Mouse (Mus musculus) liver, embryonic 11.5 days (tissue): ENCODE data around the gene Stac3. TPM values are rescaled to one million over a fixed set of nuclear protein-coding genes. Genes with fewer than 3 reads are reported as not detected.
A peak's percentile ranks its signal among the peaks of the same experiment; 100 is the strongest.

Experiments used
- ATAC-seq: fragments of 200-750 bp; cut with Nextera tagmentation; replicated peaks from 2 replicates; pipeline ENCODE4 v1.8.0; 2017; ENCODE audit warnings: moderate number of reproducible peaks, mild to moderate bottlenecking, moderate TSS enrichment, moderate library complexity; ENCODE audit not compliant: low FRiP score
- DNase-seq: peaks from one replicate; pipeline ENCODE4 v3.0.0-alpha.2; 2017; ENCODE audit warnings: low spot score
- H3K27ac ChIP-seq: fragments of 300-500 bp; sonication (generic); 2 replicates; pipeline ENCODE4 v1.5.1; 2014; ENCODE audit warnings: mild to moderate bottlenecking, low read depth, low read length, control low read depth
- H3K27me3 ChIP-seq: fragments of 300-500 bp; sonication (generic); replicated peaks from 2 replicates; pipeline ENCODE4 v1.6.1; 2014; ENCODE audit warnings: low read length, mixed read lengths; ENCODE audit not compliant: control insufficient read depth, insufficient read depth
- H3K36me3 ChIP-seq: fragments of 300-500 bp; sonication (generic); 2 replicates; pipeline ENCODE4 v1.6.1; 2014; ENCODE audit warnings: mild to moderate bottlenecking, low read length, moderate library complexity, mixed read lengths; ENCODE audit not compliant: control insufficient read depth, insufficient read depth
- H3K4me1 ChIP-seq: fragments of 300-500 bp; sonication (generic); replicated peaks from 2 replicates; pipeline ENCODE4 v1.6.1; 2014; ENCODE audit warnings: low read length, mixed read lengths; ENCODE audit not compliant: control insufficient read depth, insufficient read depth
- H3K4me2 ChIP-seq: fragments of 300-500 bp; sonication (generic); 2 replicates; pipeline ENCODE4 v1.6.1; 2014; ENCODE audit warnings: mild to moderate bottlenecking, control low read depth, moderate library complexity
- H3K4me3 ChIP-seq: fragments of 300-500 bp; sonication (generic); 2 replicates; pipeline ENCODE4 v1.5.1; 2014; ENCODE audit warnings: low read depth, low read length, control low read depth
- H3K9ac ChIP-seq: fragments of 300-500 bp; sonication (generic); 2 replicates; pipeline ENCODE4 v1.6.1; 2014; ENCODE audit warnings: low read depth, low read length, control low read depth
- H3K9me3 ChIP-seq: fragments of 300-500 bp; sonication (generic); 2 replicates; pipeline ENCODE4 v1.6.1; 2016; ENCODE audit warnings: low read length, inconsistent platforms, mixed read lengths; ENCODE audit not compliant: control insufficient read depth
- WGBS: fragments of 180-500 bp; shearing (Covaris S2); extraction: QIAGEN DNeasy Blood & Tissue Kit; methylation state at CpG from one replicate; pipeline ENCODE4 v1.1.7; 2014; 5-methylcytosine and 5-hydroxymethylcytosine counted together
- polyA plus RNA-seq: library from polyadenylated mRNA; unstranded; fragments of >200 nt; fragmentation: Nextera tagmentation; extraction: Ambion mirVana; gene quantifications from 2 replicates; pipeline ENCODE4 v1.2.1, GENCODE M21; 2014

The Stac3 gene
- polyA plus RNA-seq, 1 experiment from 2014 or later = 0.32 TPM

DNA sequence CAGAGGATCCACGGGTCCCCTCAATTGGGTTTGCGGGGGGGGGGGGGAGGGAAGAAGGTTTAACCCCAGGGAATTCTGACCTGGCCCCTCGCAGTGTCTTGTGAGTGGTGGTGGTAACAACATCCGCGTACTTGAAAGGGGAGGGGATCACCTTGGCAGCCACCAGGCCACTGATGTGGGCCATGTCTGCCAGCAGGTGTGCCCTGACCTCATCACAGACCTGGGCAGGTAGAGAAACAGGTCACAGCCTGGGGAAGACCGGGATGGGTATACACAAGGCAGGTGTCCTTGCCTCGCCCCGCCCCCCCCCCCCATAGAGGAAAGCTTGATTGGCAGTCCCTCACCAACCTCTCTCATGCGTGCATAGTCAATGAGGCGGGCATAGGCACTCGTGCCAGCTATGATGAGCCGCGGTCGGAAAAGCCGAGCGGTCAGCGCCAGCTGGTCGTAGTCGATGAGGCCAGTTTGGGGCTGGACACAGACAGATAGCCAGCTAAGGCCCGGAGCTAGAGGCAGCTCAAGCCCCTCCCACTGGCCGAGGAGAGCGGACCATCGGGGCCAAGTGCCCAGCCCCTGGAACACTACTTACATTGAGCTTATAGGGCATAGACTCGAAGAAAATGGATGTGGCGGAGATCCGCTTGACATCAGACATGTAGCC is 17.7 kb downstream of the Stac3 start:
- Histone ChIP-seq H3K4me3 (no peak overlapping the region), H3K4me1 (peaks cover 54% of the 10 kb centered on the region), H3K27me3 (peaks cover 24% of the 10 kb centered on the region), H3K36me3 (peaks cover 36% of the 10 kb centered on the region), H3K27ac (no peak overlapping the region), H3K9me3 (no peaks in the 10 kb centered on the region), H3K9ac (no peak overlapping the region), H3K4me2 (no peak overlapping the region)
- WGBS = 91% methylated on average over 26 of the region's 26 CpGs
- ATAC-seq (no peak), DNase-seq (no peak)

DNA sequence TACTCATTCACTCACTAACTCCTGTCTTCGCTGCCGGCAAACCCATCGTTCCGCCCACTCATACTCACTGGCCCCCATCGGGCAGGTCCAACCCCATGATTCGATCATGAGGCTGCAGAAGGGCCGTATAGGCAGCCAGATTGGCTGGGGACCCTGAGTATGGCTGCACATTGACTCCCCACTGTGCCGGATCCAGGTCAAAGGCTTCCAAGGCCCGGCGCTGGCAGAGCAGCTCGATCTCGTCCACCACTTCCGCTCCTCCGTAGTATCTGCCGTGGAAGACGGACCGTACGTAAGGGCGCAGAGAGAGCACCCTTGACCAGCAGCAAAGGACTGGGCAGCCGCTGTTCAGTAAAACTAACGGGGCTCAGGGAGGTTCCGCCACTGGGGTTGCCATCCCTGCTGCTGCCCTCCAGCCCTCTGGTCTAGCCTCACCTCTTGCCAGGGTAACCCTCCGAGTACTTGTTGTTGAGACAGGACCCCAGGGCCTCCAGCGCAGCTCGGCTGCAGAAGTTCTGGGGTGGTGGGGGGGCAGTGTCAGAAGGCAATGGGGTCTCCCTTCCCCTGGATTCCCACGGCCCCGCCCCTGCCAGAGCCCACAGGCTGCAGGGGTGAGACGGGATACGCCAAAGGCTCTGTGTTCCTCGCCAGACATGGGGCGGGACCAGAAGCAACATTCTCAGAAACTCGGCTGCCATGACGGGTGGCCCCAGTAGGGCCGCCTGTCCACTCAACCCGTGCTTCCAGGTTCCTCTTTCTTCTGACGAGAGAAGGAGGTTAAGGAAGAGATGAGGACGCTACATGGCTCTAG is 18.6 kb downstream of the Stac3 start:
- H3K27ac ChIP-seq = no peak overlapping the region; the same call in 1 of the 2 replicates
- H3K4me2 ChIP-seq = peak overlapping the region; percentile 88
- peaks cover 25% of the 10 kb centered on the region for H3K27me3 ChIP-seq
- H3K4me1 ChIP-seq = peaks cover 50% of the 10 kb centered on the region
- H3K9ac ChIP-seq = peak overlapping the region; percentile 85
- ATAC-seq = no peak
- H3K4me3 ChIP-seq = peak overlapping the region; percentile 68
- H3K36me3 ChIP-seq = peaks cover 36% of the 10 kb centered on the region
- DNase-seq = no peak
- H3K9me3 ChIP-seq = no peaks in the 10 kb centered on the region
- WGBS = 86% methylated on average over 37 of the region's 37 CpGs

DNA sequence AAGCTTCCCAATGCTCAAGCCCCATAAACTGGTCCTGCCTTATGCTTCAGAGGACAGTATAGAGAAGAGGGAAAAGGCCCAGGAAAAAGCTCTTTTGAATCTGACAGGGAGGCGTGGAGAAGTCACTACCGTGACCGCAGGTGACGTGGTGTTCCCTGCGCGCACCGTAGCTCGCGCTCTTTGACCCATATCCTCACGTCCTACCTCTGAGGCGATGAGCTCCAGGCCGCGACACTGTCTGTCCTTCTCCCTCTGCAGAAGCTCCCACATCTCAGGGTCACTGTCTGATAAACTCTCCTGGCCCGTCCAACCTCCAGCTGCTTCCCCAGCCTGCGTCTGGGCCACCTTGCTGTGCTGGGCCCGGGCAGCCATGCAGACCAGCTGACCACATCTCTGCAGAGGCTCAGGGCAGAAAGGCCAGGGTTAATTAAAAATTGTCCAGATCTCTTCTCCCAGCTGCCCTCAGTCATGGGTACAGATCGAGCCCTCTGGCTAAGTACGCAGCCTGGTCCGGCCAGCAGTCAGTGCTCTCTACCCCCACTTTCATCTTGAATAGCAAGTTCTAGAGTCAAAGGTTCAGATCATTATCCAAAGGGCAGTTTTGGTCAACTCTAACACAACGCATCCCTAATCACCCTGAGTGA is 19.4 kb downstream of the Stac3 start:
- H3K4me2 ChIP-seq = peak overlapping the region; percentile 88

DNA sequence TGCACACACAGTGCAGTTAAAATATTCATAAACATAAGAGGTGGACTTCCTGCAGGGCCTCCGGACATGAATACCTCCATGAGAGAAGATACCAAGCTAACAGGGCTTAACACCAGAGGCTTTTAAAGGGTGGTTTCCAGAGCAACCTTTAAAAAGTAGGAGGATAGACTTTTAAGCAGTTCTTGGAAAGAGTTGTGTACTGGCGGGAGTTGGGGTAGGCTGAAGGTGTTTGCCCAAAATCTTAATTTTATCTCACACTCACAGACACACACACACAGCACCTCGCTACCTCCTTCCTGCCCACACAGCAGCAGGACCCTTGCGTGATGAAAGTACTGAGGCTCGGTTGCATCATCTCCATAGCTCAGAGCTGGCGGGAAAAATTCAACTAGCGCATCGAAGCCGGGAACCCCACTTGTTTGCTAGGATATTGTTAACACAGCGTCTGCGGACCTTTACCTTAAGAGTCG is 20.2 kb downstream of the Stac3 start:
- no peaks in the 10 kb centered on the region for H3K9me3 ChIP-seq
- DNase-seq (no peak), ATAC-seq (peak; percentile 69)
- peak overlapping the region; percentile 88 for H3K4me2 ChIP-seq
- H3K4me3 ChIP-seq = peak overlapping the region; percentile 68
- WGBS = 4% methylated on average over 12 of the region's 12 CpGs
- peaks cover 35% of the 10 kb centered on the region for H3K27me3 ChIP-seq
- H3K27ac ChIP-seq = peak overlapping the region; percentile 84
- H3K4me1 ChIP-seq = peaks cover 40% of the 10 kb centered on the region
- peaks cover 36% of the 10 kb centered on the region for H3K36me3 ChIP-seq
- peak overlapping the region; percentile 85 for H3K9ac ChIP-seq

More for the DNA sequence above, 19.4 kb downstream of the Stac3 start:
- H3K4me1 ChIP-seq = peaks cover 44% of the 10 kb centered on the region
- ATAC-seq (no peak), DNase-seq (no peak)
- 72% methylated on average over 20 of the region's 20 CpGs for WGBS
- peak overlapping the region; percentile 84 for H3K27ac ChIP-seq
- H3K27me3 ChIP-seq = peaks cover 27% of the 10 kb centered on the region
- H3K9me3 ChIP-seq = no peaks in the 10 kb centered on the region
- peak overlapping the region; percentile 68 for H3K4me3 ChIP-seq
- H3K36me3 ChIP-seq = peaks cover 36% of the 10 kb centered on the region
- H3K9ac ChIP-seq = peak overlapping the region; percentile 85

DNA sequence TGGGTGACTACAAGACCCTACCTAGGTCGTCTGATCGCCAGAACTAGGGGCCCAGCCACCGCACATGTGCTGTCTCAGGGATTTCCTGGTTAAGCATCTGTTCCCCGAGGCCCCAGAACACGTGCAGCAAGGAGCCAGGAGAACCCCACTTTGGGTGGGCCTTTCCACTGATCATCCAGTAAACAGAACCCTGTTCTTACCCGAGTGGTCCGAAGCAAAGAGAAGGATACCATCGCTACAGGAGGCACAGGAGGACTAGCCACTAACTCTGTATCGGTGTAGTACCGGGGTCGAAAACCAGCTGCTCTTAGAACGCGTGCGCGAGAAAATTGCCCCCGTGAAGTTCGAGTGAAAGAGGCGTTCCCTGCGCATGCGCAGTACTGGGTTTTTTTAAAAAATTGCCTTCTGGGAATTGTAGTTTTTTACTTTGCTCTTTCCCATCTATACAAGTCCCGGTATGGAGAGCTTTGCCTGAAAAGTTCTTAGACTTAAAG is 20.6 kb downstream of the Stac3 start, which contains the start of gene Shmt2:
Gene Shmt2, minus strand, starts transcription at position 357 of the 494 bp plus-strand sequence.
- peak within 1 kb of the TSS; percentile 85 for H3K9ac ChIP-seq
- peaks cover 40% of the 10 kb centered on the region for H3K27me3 ChIP-seq

DNA sequence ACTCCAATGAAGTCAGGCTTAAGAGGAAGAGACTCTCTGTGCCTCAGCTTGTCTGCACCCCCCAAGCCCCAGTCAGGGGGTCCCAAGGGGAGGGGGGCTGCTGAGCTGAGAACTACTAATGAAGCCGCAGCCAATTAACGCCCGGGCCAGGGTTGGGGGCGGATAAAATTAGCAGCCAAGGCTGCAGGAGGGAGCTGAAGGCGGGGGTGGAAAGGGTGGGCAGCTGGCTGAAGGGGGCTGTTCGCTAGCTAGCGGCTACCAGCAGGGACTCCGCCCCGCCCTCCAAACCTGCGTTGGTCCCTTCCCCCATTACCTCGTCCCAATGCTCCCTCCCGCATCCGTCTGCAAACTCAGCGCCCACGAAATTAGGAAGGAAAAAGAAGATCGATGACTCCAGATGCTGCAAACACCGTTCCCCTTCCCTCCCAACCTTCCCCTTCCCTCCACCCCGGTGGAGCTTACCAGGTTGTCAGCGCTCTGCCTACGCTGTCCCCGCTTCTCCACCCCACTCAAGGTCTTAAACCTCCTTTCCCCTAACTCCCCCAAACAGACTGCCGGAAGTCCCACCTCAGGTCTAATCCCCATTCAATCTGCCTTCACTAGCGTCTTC is 23.3 kb downstream of the Stac3 start:
- ATAC-seq (no peak), DNase-seq (no peak)
- WGBS = 5% methylated on average over 23 of the region's 23 CpGs

More for the DNA sequence above, 20.6 kb downstream of the Stac3 start, which contains the start of gene Shmt2:
- under 1% methylated on average over 21 of the region's 21 CpGs for WGBS
- peak; percentile 63 for ATAC-seq
- Histone ChIP-seq H3K27ac (peak within 1 kb of the TSS; percentile 84), H3K4me1 (peaks cover 35% of the 10 kb centered on the region), H3K4me3 (peak within 1 kb of the TSS; percentile 68), H3K4me2 (peak within 1 kb of the TSS; percentile 88), H3K9me3 (no peaks in the 10 kb centered on the region), H3K36me3 (peaks cover 35% of the 10 kb centered on the region)
- DNase-seq = peak; percentile 87

DNA sequence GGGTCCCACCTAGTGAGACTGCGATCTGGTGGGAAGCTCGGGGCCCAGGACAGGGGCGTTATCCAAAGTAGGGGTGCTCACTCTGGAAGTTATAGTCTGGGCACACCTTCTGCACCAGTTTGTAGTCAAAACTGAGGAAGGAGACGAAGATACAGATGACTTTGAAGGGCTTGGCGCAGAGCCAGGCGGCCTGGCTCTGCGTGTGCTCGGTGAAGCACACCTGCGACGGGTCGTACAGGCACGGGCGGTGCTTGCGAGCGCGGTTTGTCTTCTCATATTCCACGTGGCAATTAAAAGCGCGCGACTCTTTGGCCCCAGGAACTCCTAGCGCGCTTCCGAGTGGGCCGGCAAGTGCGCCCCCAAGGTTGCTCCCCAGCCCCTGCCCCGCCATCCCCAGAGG is 24.6 kb downstream of the Stac3 start:
- 4% methylated on average over 26 of the region's 26 CpGs for WGBS
- peaks cover 14% of the 10 kb centered on the region for H3K4me1 ChIP-seq
- DNase-seq (peak; percentile 35), ATAC-seq (no peak)
- H3K4me2 ChIP-seq = peak overlapping the region; percentile 53
- H3K36me3 ChIP-seq = no peaks in the 10 kb centered on the region
- H3K9me3 ChIP-seq = no peaks in the 10 kb centered on the region
- peak overlapping the region; percentile 34 for H3K4me3 ChIP-seq
- H3K27me3 ChIP-seq = peaks cover 79% of the 10 kb centered on the region
- H3K9ac ChIP-seq = 0 out of 2 replicates have a peak overlapping the region, but pooled peaks have one; percentile 5
- H3K27ac ChIP-seq = no peak overlapping the region

More for the DNA sequence above, 23.3 kb downstream of the Stac3 start:
- Histone ChIP-seq H3K4me1 (peaks cover 24% of the 10 kb centered on the region), H3K4me3 (no peak overlapping the region), H3K36me3 (peaks cover 10% of the 10 kb centered on the region), H3K9ac (no peak overlapping the region), H3K27me3 (peaks cover 66% of the 10 kb centered on the region), H3K9me3 (no peaks in the 10 kb centered on the region), H3K4me2 (no peak overlapping the region), H3K27ac (no peak overlapping the region)

DNA sequence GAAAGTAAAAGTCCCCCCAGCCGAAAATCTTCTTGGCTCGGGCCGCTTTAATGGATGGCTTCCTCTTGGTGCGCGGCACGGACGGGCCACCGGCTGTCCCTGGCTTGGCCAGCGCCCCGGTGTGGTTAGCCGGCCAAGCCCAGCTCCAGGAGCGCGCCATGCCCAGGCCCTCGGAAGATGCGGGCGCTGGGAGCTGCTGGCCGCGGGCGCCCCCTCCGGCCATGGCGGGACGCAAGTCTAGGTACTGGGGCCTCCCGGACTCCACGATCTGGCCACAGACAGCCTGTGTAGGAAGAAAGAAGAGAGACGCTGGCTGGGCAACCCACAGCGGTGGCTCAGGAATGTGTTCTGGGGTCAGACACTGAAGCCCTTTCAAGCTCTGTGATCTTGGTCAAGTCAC is 25.2 kb downstream of the Stac3 start:
- DNase-seq = peak; percentile 57

More for the DNA sequence above, 25.2 kb downstream of the Stac3 start:
- no peak overlapping the region for H3K27ac ChIP-seq
- H3K4me3 ChIP-seq = peak overlapping the region; percentile 34
- H3K9me3 ChIP-seq = no peaks in the 10 kb centered on the region
- under 1% methylated on average over 26 of the region's 26 CpGs for WGBS
- peaks cover 85% of the 10 kb centered on the region for H3K27me3 ChIP-seq
- H3K9ac ChIP-seq = 0 out of 2 replicates have a peak overlapping the region, but pooled peaks have one; percentile 5
- H3K4me1 ChIP-seq = peaks cover 10% of the 10 kb centered on the region
- peak overlapping the region; percentile 53 for H3K4me2 ChIP-seq
- no peak; the same call in 1 of the 2 replicates for ATAC-seq
- H3K36me3 ChIP-seq = no peaks in the 10 kb centered on the region
